Mouse (Mus musculus) C3H10T1/2 (cell line): ENCODE results near the gene Mrps24. TPM values are rescaled to one million over a fixed set of nuclear protein-coding genes. Genes with fewer than 3 reads are reported as not detected.

Experiments
- polyA plus RNA-seq, 2 experiments: library from polyadenylated mRNA; unstranded; fragments of >200 nt; fragmentation: generic; extraction: Trizol; gene quantifications; one replicate each; pipeline ENCODE4 v1.2.1; 2012; ENCODE audit warnings: missing spikeins in 2 of 2

Mrps24 gene
- 100 to 1,000 TPM; 205 to 296 TPM for polyA plus RNA-seq

DNA sequence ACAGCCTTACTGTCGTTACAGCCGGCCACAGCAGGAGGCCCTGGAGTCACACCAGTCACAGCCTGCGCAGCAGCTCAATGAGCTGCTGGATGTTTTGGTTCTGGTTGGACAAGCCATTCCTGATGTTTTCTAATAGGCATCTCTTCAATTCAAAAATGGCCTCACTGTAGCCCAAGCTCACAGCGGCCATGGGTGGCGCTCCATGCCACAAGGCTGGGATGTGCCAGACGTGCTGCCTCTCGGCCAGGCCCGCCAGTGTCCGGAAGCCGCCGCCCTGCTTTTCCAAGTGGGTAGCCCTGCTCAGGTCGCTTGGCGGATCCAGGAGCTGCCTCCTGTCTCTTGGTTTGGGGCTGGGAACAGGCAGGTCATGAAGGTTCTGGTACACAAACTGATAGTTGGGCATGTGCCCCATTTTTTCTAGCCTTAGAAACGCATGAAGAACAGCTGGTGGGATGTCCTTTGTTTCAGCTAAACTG is at the start of gene Mrps24:
Gene Mrps24 (minus strand): TSS at position 51 of the 476 bp plus-strand sequence.

DNA sequence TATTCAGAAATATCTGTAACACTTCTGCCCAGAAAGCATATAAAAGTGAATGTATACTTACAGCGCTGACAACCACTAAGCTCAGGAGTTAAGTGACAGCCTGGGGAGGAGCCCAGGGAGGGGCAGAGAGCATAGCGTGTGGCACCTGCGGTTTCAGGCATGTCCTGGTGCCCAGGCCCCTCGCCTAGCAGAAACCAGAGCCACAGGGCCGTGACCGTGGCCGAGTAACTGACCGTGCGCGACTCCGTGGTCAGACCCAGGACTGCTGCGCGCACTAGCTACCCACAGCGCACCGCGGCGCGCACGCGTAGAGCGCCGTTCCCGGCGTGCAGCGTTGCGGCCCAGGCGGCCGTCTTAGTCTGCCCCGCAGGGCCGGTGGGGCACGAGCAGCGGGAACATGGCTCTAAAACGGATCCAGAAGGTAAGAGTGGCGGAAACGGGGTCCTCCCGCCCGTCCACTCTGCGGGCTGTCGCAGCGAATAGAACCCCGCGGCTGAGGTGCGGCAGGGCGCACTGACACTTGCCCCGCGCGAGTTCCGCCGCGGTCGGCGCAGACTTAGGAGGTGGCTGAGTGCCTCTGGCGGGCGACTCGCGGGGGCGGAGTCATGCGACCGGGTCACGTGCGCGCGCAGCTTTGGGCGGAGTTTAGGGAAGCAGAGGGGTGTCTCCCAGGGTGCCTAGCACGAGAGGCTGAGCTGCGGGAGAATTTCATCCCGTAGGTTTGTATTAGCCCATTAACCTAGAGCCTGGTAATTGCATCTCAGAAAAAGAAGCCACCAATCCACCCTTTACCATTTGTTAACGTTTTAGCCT is 46.5 kb upstream of the Mrps24 start, which contains the start of gene Urgcp:
Gene Urgcp (minus strand): TSS at position 557 of the 813 bp plus-strand sequence.

Other genes with a start within 250 kb of the Mrps24 start
- 10 to 100 TPM; 27.9 to 40.2 TPM for gene Xbp1, start 195.0 kb downstream of the Mrps24 start, polyA plus RNA-seq
- 1 to 10 TPM in 1 of 2 experiments, under 1 TPM in 1; 0.71 to 7.8 TPM for gene Ccdc117, start 173.5 kb downstream of the Mrps24 start, polyA plus RNA-seq
- gene Ankrd36, start 146.0 kb downstream of the Mrps24 start, polyA plus RNA-seq = not detected
- gene Urgcp, start 46.7 kb upstream of the Mrps24 start, polyA plus RNA-seq = 10 to 100 TPM; 26.6 to 32.9 TPM
- 100 to 1,000 TPM in 1 of 2 experiments, 10 to 100 TPM in 1; 99.6 to 103 TPM for gene Dbnl, start 72.8 kb upstream of the Mrps24 start, polyA plus RNA-seq
- gene Pgam2, start 88.1 kb upstream of the Mrps24 start, polyA plus RNA-seq = 1 to 10 TPM in 1 of 2 experiments, under 1 TPM in 1; 0.30 to 1.5 TPM
- 10 to 100 TPM in 1 of 2 experiments, 1 to 10 TPM in 1; 6.7 to 19.5 TPM for gene Polm, start 122.3 kb upstream of the Mrps24 start, polyA plus RNA-seq
- gene Aebp1, start 146.3 kb upstream of the Mrps24 start, polyA plus RNA-seq = 100 to 1,000 TPM; 142 to 464 TPM
- gene Pold2, start 162.6 kb upstream of the Mrps24 start, polyA plus RNA-seq = 100 to 1,000 TPM in 1 of 2 experiments, 10 to 100 TPM in 1; 90.6 to 273 TPM
- gene Myl7, start 183.1 kb upstream of the Mrps24 start, polyA plus RNA-seq = under 1 TPM; 0.07 to 0.25 TPM
- gene Gck, start 234.4 kb upstream of the Mrps24 start, polyA plus RNA-seq = not detected
- 10 to 100 TPM; 46.7 to 98.8 TPM for gene Ykt6, start 240.0 kb upstream of the Mrps24 start, polyA plus RNA-seq